Mouse (Mus musculus) gastrocnemius, postnatal 25 days (tissue): ENCODE results near the gene Gm3139. TPM values are rescaled to one million over a fixed set of nuclear protein-coding genes. Genes with fewer than 3 reads are reported as not detected.
"Not testable (repeated sequence)": the region's sequence is repeated elsewhere in the genome, so short reads cannot be mapped to it uniquely, and the experiment has no call there.

Experiments
- DNase-seq: peaks from one replicate; pipeline ENCODE4 v3.0.0; 2022
- long read RNA-seq, 2 experiments: library from polyadenylated mRNA; stranded (forward); transcript quantifications; one replicate each; pipeline ENCODE4 v2.0.0; 2021
- total RNA-seq, 2 experiments: library from RNA; stranded (reverse); gene quantifications; 1 replicate in 1 of 2; 2 replicates in 1 of 2; pipeline ENCODE4 v1.2.3; 2021

The Gm3139 gene
- total RNA-seq, result not detected
- long read RNA-seq, experiment 1, result 0 reads
- long read RNA-seq, experiment 2, result 0 reads

DNA sequence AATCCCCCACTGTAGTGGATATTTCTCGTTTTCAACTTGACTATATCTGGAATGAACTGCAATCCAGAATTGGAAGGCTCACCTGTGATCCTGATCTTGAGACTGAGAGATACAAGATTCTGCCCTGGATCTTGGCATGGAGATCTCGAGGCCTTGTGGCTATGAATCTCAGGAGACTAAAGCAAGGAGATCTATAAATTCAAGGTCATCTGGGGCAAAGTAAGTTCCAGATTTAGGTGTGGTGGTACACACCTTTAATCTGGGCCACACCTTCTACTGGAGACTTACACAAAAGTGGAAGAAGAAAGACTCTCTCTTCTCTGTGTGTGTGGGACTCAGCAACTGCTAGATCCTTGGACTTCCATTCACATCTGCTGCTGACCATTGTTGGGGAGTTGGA lies at the start of gene Gm3139:
TSS of gene Gm3139 (plus strand) at position 301 of the 400 bp plus-strand sequence.
- not testable (repeated sequence) for DNase-seq

Other genes starting within 250 kb of the Gm3139 start
- not detected for gene A430089I19Rik, start 219.5 kb upstream of the Gm3139 start, total RNA-seq
- not detected for gene Gm6502, start 211.9 kb upstream of the Gm3139 start, total RNA-seq
- gene AA792892, start 186.5 kb upstream of the Gm3139 start, total RNA-seq, result not detected
- gene Gm7682, start 80.5 kb upstream of the Gm3139 start, total RNA-seq, result not detected
- gene Gm3147, start 90.1 kb downstream of the Gm3139 start, total RNA-seq, result not detected
- not detected for gene Gm6509, start 97.7 kb downstream of the Gm3139 start, total RNA-seq
- not detected for gene Gm6205, start 122.1 kb downstream of the Gm3139 start, total RNA-seq